Mouse (Mus musculus) midbrain, embryonic 16.5 days (tissue): ENCODE measurements around the gene Slc9a6. TPM values are rescaled to one million over a fixed set of nuclear protein-coding genes. Genes with fewer than 3 reads are reported as not detected.

ENCODE experiments used
- ATAC-seq: fragments of 200-750 bp; cut with Nextera tagmentation; 2 replicates; pipeline ENCODE4 v1.8.0; 2017; ENCODE audit warnings: moderate TSS enrichment
- H3K27ac ChIP-seq: fragments of 300-500 bp; sonication (generic); 2 replicates; pipeline ENCODE4 v1.5.1; 2014; ENCODE audit warnings: mild to moderate bottlenecking, low read length, mixed read lengths
- H3K27me3 ChIP-seq: fragments of 300-500 bp; sonication (generic); 2 replicates; pipeline ENCODE4 v1.6.1; 2014; ENCODE audit warnings: low read depth, low read length, mixed read lengths; ENCODE audit not compliant: control insufficient read depth, insufficient read depth
- H3K36me3 ChIP-seq: fragments of 300-500 bp; sonication (generic); 2 replicates; pipeline ENCODE4 v1.6.1; 2014; ENCODE audit warnings: mild to moderate bottlenecking, low read length, moderate library complexity, mixed read lengths; ENCODE audit not compliant: control insufficient read depth, insufficient read depth
- H3K4me1 ChIP-seq: fragments of 300-500 bp; sonication (generic); 2 replicates; pipeline ENCODE4 v1.6.1; 2014; ENCODE audit warnings: mild to moderate bottlenecking, low read length, mixed read lengths; ENCODE audit not compliant: control insufficient read depth, insufficient read depth
- H3K4me2 ChIP-seq: fragments of 300-500 bp; sonication (generic); 2 replicates; pipeline ENCODE4 v1.6.1; 2014; ENCODE audit warnings: mild to moderate bottlenecking, low read length, mixed read lengths
- H3K4me3 ChIP-seq: fragments of 300-500 bp; sonication (generic); 2 replicates; pipeline ENCODE4 v1.5.1; 2014; ENCODE audit warnings: low read depth, mild to moderate bottlenecking, low read length, moderate library complexity, mixed read lengths
- H3K9ac ChIP-seq: fragments of 300-500 bp; sonication (generic); 2 replicates; pipeline ENCODE4 v1.6.1; 2014; ENCODE audit warnings: low read depth, low read length, mixed read lengths
- H3K9me3 ChIP-seq: fragments of 300-500 bp; sonication (generic); replicated peaks from 2 replicates; pipeline ENCODE4 v1.6.1; 2014; ENCODE audit warnings: mild to moderate bottlenecking, low read length, mixed read lengths; ENCODE audit not compliant: control insufficient read depth, poor library complexity, severe bottlenecking
- WGBS: fragments of 180-500 bp; shearing (Covaris S2); extraction: QIAGEN DNeasy Blood & Tissue Kit; methylation state at CpG from one replicate; pipeline ENCODE4 v1.1.7; 2014; 5-methylcytosine and 5-hydroxymethylcytosine counted together
- polyA plus RNA-seq: library from polyadenylated mRNA; unstranded; fragments of >200 nt; fragmentation: Nextera tagmentation; extraction: Ambion mirVana; gene quantifications from 2 replicates; pipeline ENCODE4 v1.2.1, GENCODE M21; 2015

Slc9a6 gene
- polyA plus RNA-seq, 1 experiment from 2014 or later, result 84.0 TPM

DNA sequence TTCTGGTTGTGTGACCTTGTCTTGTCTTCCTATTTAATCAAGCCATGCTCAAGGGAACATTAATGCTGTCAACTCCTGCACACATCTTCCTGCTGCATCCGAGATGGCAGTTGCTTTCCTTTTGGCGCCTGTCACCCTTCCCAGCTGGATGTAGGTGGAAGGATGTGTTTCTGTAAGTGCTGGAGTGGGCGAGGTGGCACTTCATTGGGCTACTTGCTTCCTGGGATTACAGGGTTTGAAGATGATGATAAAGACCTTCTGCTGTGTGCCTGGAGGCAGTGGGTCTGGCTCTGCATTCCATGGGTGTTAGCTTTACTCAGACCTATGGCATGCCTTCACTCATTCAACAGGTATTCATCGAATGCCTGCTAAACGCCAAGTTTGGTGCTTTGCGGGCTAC is 68.2 kb downstream of the Slc9a6 start:
- no peaks in the 10 kb centered on the region for H3K27me3 ChIP-seq
- H3K4me3 ChIP-seq, result no peak overlapping the region
- H3K9me3 ChIP-seq, result no peaks in the 10 kb centered on the region
- no peak overlapping the region for H3K4me2 ChIP-seq
- H3K4me1 ChIP-seq, result no peaks in the 10 kb centered on the region
- H3K27ac ChIP-seq, result no peak overlapping the region
- 90% methylated on average over 6 of the region's 6 CpGs for WGBS
- ATAC-seq, result no peak
- no peaks in the 10 kb centered on the region for H3K36me3 ChIP-seq
- no peak overlapping the region for H3K9ac ChIP-seq

DNA sequence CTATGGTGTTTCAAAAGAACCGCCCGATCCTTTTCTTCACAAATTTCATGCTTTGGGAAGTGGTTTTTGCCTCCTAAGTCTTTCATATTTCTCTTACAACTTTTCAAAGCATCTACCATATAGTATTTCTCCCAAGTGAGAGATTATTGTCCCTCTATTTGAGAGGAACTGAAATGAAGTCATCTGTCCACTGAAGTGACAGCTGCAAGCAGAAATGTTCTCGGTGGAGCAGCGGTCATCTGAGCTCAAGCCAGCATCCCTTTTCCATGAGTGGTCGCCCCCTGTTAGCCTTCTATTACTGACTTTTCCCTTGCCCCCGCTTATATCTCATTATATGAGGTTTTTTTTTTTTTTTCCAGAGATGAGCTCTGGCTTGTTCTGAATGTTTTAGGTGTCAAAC is 69.5 kb downstream of the Slc9a6 start:
- Histone ChIP-seq H3K4me3 (no peak overlapping the region), H3K36me3 (no peaks in the 10 kb centered on the region), H3K27ac (no peak overlapping the region), H3K9me3 (no peaks in the 10 kb centered on the region), H3K4me1 (no peaks in the 10 kb centered on the region), H3K4me2 (no peak overlapping the region), H3K9ac (no peak overlapping the region), H3K27me3 (no peaks in the 10 kb centered on the region)
- WGBS, result 84% methylated on average over 6 of the region's 6 CpGs
- no peak for ATAC-seq

DNA sequence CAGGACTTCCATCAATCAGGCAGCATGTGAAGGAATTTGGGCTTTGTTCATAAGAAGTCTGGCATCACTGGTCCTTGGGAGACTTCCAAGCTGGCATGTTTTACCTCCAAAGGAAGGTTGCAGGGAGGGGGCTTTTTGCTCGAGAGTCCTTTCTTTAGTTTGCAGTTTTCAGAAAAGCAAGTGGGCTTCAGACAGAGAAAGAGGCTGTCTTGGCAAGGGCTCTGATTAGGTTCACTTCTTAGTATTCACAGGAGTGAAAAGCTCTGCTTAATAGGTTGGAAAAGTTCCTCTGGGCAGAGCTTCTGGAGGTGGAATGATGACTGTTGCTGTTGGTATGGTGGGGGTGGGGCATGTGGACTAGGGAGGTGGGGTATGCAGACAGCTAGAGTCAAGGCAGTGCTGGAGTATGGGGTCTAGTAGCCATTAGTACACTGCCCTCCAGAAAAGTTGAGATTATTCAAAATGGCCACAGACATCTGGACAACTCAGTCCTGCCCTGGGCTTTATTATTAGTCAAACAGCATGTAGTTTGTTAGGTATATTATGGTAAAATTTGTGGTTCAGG is 72.7 kb downstream of the Slc9a6 start:
- no peaks in the 10 kb centered on the region for H3K27me3 ChIP-seq
- no peaks in the 10 kb centered on the region for H3K9me3 ChIP-seq
- H3K4me1 ChIP-seq, result no peaks in the 10 kb centered on the region
- 56% methylated on average over 1 of the region's 1 CpGs for WGBS
- no peak for ATAC-seq
- no peak overlapping the region for H3K27ac ChIP-seq
- H3K4me2 ChIP-seq, result no peak overlapping the region
- H3K36me3 ChIP-seq, result no peaks in the 10 kb centered on the region
- H3K9ac ChIP-seq, result no peak overlapping the region
- no peak overlapping the region for H3K4me3 ChIP-seq

DNA sequence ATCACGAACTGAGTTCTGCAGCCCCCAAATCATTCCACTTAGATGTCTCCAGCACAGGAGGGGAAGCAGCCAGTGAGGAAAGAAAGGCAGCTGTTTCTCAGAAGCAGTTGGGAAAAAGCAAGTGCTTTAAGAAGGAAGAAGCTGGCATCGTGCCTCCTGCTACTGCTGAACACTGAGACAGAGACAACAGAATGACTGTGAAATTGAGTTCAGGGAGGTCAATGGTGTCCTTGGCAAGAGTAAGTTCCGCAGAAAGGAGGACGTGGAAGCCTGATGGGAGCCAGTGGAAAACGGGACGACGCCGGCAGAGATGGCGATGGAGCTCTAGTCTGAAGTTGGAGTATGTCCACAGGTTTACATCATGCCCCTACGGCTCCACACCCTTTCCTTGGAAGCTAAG is 74.0 kb downstream of the Slc9a6 start:
- Histone ChIP-seq H3K4me3 (no peak overlapping the region), H3K9ac (no peak overlapping the region), H3K27me3 (no peaks in the 10 kb centered on the region), H3K27ac (no peak overlapping the region), H3K36me3 (no peaks in the 10 kb centered on the region), H3K4me2 (no peak overlapping the region), H3K4me1 (no peaks in the 10 kb centered on the region), H3K9me3 (no peaks in the 10 kb centered on the region)
- no peak for ATAC-seq
- 79% methylated on average over 10 of the region's 10 CpGs for WGBS

DNA sequence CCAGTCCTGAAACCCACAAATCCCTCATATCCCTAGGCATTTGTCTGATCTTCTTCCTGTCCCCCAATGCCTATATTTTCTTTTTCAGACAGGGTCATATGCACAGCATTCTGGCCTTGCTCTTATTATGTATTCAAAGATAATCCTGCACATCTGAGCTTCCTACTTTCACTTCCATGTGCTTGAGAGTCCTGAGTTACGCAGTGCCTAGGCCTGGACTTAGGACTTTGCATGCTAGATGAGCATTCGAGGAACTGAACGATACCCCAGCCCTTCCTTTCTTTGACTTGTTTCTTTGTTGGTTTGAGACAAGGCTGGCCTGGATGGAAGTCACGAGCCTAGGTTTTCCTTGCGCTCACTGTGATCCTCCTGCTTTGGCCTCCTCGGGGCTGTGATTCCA is 83.0 kb downstream of the Slc9a6 start:
- WGBS, result 87% methylated on average over 6 of the region's 6 CpGs
- H3K9me3 ChIP-seq, result no peaks in the 10 kb centered on the region
- H3K27me3 ChIP-seq, result no peaks in the 10 kb centered on the region
- H3K36me3 ChIP-seq, result no peaks in the 10 kb centered on the region
- no peak overlapping the region for H3K4me2 ChIP-seq
- no peaks in the 10 kb centered on the region for H3K4me1 ChIP-seq
- no peak overlapping the region for H3K27ac ChIP-seq
- no peak overlapping the region for H3K9ac ChIP-seq
- ATAC-seq, result no peak
- H3K4me3 ChIP-seq, result no peak overlapping the region

DNA sequence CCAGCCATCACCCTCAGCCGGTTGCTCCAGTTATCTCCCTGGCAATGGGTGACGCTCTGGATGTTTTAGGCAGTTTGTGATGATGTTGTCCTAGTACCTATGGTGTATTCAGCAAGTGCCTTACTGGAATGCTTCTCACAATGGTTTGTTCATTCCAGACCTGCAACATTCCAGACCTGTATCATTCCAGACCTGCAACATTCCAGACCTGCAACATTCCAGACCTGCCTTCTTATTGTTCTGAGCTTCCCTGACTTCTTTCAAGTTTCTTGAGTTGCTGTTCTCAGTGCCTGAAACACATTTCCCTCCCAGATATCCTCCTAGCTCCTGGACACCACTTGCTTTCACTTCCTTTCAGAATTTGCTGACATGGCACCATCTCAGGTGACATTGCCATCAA is 85.0 kb downstream of the Slc9a6 start:
- H3K27ac ChIP-seq, result no peak overlapping the region
- no peak overlapping the region for H3K4me2 ChIP-seq
- no peak overlapping the region for H3K9ac ChIP-seq
- H3K9me3 ChIP-seq, result no peaks in the 10 kb centered on the region
- H3K4me1 ChIP-seq, result no peaks in the 10 kb centered on the region
- WGBS, result 97% methylated on average over 2 of the region's 2 CpGs
- no peak overlapping the region for H3K4me3 ChIP-seq
- no peaks in the 10 kb centered on the region for H3K27me3 ChIP-seq
- no peak for ATAC-seq
- H3K36me3 ChIP-seq, result no peaks in the 10 kb centered on the region

DNA sequence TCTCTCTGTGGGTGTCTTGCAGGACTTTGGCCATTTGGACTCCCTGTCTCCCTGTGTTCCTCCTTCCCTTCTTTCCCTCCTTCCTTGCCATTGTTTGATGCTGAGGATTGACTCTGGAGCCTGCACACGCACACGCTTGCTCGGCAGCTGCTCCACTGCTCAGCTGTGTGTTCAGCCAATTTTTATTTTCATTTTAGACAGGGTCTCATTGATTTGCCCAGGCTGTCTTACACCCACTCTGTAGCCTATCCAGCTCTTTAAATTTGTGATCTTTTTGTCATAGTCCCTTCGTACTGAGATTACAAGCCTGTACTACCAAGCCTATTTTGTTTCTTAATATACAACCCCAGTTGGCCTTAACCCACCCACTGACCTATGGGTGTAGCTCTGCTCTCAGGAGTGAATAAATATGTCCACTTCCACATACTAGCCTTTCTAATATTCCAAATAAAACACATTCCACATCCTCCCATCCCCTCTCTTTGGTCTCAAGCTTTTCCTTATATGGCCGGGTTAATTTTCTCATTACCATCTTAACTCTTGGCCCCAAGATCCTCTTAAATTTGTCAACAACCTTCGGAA is 87.7 kb downstream of the Slc9a6 start:
- WGBS, result 75% methylated on average over 6 of the region's 6 CpGs
- no peaks in the 10 kb centered on the region for H3K36me3 ChIP-seq
- no peaks in the 10 kb centered on the region for H3K9me3 ChIP-seq

DNA sequence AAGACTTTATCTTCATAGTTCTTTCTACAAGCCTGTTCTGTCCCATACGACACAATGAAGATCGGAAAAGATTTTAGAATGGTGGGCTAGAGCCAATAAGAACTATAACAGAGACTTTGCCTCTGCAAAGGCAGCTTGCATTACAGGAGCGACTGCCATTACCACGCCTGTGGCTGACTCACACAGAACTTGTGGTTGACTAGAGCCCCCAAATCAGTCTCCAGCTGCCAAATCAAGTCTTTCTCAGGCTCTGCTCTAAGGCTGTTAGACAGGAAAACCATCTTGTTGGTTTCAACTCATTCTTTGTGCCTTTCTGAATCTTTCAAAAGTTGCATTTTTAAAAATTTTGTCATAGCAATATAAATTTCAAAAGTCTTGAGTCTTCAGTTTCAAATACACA is 88.3 kb downstream of the Slc9a6 start:
- Histone ChIP-seq H3K36me3 (no peaks in the 10 kb centered on the region), H3K27me3 (no peaks in the 10 kb centered on the region), H3K4me1 (no peaks in the 10 kb centered on the region), H3K4me2 (no peak overlapping the region), H3K27ac (no peak overlapping the region), H3K9ac (no peak overlapping the region), H3K4me3 (no peak overlapping the region), H3K9me3 (no peaks in the 10 kb centered on the region)
- WGBS, result 81% methylated on average over 4 of the region's 4 CpGs
- no peak for ATAC-seq

More for the DNA sequence above, 87.7 kb downstream of the Slc9a6 start:
- Histone ChIP-seq H3K9ac (no peak overlapping the region), H3K4me2 (no peak overlapping the region), H3K27me3 (no peaks in the 10 kb centered on the region), H3K4me1 (no peaks in the 10 kb centered on the region), H3K27ac (no peak overlapping the region), H3K4me3 (no peak overlapping the region)
- ATAC-seq, result no peak

DNA sequence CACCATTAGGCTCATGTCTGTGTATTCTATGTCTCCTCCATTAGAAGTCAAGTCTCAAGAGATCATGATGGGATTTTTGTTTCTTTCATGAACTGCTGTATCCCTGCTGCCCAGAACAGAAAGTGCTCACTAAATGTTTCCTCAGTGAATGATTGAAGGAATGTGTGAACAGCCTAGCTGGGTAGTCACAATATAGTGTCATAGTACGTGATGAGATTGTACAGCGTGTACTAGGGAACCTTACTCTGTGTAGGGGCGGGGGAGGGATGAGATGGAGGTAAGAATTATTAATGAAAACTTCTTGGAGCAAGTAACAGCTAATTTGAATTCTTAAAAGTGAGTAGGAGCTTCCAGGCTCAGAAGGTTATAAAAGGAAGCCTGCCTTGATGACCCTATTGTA is 91.7 kb downstream of the Slc9a6 start:
- H3K9me3 ChIP-seq, result no peaks in the 10 kb centered on the region
- no peak overlapping the region for H3K4me3 ChIP-seq
- no peak overlapping the region for H3K9ac ChIP-seq
- no peaks in the 10 kb centered on the region for H3K36me3 ChIP-seq
- no peak overlapping the region for H3K27ac ChIP-seq
- no peaks in the 10 kb centered on the region for H3K27me3 ChIP-seq
- no peaks in the 10 kb centered on the region for H3K4me1 ChIP-seq
- H3K4me2 ChIP-seq, result no peak overlapping the region
- ATAC-seq, result no peak
- WGBS, result 88% methylated on average over 3 of the region's 3 CpGs
